Mouse (Mus musculus): Measurements from ENCODE around the gene Mast1.
"Not testable (repeated sequence)": the region's sequence is repeated elsewhere in the genome, so short reads cannot be mapped to it uniquely, and the experiment has no call there.

The Mast1 gene

DNA sequence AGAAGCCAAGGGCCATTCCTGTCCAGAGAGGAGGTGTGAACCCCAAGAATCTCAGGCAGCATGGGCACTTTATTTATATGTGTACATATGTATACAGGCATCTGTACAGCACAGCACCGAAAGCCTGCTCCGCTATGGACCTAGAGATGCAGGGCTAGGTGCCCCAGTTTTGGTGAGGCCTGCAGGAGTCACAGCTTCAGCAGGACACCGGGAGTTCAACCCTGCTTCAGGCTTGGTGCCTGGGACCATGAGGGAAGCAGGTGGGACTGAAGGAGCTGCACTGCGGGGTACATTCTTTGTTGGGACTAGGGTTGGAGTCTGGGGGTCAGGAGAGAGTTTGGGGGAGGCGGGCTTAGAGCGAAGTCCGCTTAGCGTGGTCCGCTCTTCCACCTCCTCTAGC is 25.3 kb downstream of the Mast1 start:
- intact Hi-C loops (cut with DNase I): no loop called here

DNA sequence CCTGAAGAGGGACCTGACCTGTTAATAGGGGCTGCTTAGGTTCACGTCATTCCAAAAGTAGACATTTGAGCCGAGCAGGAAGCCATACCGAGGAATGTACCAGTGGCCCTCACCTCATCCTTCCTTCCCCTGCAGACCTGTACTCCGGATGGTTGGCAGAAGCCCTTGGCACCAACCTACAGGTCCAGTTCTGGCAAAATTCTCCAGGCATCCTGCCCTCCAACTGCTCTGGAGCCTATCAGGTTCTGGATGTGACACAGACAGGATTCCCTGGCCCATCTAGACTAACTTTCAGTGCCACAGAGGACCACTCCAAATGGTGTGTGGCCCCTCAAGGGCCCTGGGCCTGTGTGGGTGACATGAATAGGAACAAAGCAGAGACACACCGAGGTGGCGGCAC is 26.6 kb downstream of the Mast1 start:
- intact Hi-C loops (cut with DNase I): no loop called here

DNA sequence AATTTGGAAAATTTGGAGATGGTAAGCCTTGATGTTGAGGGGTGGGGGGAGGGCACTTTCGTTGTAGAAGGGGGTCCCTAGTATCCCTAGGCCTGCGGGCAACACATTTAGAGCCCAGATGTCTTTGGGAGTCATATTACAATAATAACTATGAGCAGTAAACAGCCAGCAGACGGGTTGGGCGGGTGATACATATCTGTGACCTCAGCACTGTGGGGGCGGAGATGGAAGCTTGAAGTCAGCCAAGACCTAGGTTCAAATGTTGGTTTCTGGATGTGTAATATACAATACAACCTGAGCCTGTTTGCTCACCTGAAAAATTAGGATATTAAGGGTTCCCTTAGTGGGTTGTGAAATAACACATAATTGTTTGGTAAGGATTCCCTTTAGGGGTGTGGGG is 27.2 kb downstream of the Mast1 start:
- intact Hi-C loops (cut with DNase I): no loop called here

DNA sequence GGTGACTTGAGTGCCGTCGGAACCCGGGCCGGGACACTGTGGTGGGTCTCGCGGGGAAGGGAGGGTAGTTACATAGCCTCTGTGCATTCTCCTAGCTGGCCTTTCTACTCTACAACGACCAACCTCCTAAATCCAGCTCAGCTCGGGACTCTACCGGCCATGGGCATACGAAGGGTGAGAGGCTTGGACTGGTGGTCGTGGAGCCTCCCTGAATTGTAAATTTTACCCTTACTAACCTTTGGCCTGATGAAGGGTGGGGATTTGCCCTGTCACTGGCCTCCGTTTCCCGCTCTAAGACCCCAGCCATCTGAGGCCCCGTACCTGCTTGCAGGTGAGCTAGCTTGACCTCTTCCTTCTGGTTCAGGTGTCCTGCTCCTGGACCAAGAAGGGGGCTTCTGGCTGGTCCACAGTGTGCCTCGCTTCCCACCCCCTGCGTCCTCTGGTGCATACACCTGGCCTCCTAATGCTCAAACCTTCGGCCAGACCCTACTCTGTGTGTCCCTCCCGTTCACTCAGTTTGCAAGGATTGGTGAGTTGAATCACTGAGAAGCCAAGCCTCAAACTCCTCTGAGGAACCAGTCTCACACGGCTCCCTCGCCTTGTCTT is 27.9 kb downstream of the Mast1 start:
- intact Hi-C loops (cut with DNase I): no loop called here

DNA sequence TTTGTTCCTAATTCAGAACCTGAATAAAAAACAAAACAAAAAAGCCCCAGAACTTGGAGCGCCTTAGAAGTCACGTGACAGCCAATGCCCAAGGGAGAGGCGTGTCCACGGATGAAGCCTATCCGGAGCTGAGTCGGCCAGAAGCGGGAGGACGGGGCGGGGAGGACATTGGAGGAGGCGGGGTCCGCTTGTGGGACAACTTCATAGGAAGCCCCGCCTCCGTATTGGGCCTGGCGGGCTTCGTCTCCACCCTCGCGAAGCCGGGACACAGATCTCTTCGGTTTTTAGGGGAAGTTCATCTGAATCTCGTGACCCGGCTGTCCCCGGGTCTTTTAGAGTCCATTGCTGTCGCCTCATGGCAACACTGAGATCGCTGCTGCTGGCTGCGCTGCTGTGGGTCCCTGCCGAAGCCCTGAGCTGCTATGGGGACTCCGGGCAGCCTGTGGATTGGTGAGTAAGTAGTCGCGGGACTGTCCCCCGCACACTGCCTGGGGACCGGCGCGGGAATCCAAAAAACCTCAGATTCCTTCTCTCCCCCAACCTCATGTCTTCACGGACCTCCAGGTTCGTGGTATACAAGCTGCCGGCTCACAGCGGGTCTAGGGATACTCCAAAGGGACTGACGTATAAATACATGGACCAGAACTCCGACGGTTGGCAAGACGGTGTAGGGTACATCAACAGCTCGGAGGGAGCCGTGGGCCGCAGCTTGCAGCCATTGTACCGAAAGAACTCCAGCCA is 28.6 kb downstream of the Mast1 start, which contains the start of gene Dnase2a:
Dnase2a (plus strand) TSS at position 140 of the 741 bp plus-strand sequence.
- intact Hi-C loops (cut with DNase I): no loop called here

DNA sequence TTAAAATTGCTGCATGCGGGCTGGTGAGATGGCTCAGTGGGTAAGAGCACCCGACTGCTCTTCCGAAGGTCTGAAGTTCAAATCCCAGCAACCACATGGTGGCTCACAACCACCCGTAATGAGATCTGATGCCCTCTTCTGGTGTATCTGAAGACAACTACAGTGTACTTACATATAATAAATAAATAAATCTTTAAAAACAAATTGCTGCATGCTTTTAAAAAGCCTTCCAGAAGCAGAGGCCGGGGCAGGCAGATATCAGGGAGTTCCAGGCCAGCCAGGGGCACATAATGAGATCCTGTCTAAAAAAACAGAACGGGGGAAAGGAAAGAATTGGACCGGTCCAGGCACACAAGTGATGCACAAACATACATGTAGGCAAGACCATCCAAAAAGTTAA is 29.2 kb downstream of the Mast1 start:
- intact Hi-C loops (cut with DNase I): not testable (repeated sequence)

DNA sequence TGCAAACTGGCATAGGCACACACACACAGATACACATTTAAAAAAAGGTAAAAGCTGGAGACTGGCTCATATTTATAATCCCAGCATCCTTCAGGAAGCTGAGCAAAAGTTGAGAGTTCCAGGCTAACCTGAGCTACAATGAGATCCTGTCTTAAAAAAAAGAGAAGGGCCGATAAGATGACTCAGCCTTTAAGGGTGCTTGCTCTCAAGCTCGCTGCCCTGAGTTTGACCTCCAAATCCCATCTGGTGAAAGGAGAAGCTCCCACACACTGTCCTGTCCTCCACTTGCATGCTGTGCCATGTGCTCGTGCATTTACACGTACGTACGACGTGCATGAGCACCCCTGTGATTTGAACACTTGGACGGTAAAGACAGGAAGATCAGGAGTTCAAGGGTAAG is 29.7 kb downstream of the Mast1 start:
- intact Hi-C loops (cut with DNase I): no loop called here

DNA sequence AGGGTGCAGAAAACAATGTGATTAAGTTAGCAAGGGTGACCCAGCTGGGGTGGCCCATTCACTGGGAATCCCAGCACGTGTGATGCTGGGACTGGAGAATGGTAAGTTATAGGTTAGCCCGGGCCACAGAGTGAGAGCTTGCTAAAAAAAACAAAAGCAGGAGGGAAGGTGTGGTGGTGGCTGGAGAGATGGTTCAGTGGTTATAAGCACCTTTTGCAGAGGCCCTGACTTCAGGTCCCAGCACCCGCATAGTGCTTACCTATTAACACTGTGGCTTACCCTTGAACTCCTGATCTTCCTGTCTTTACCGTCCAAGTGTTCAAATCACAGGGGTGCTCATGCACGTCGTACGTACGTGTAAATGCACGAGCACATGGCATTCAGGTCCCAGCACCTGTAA is 30.1 kb downstream of the Mast1 start:
- intact Hi-C loops (cut with DNase I): no loop called here

DNA sequence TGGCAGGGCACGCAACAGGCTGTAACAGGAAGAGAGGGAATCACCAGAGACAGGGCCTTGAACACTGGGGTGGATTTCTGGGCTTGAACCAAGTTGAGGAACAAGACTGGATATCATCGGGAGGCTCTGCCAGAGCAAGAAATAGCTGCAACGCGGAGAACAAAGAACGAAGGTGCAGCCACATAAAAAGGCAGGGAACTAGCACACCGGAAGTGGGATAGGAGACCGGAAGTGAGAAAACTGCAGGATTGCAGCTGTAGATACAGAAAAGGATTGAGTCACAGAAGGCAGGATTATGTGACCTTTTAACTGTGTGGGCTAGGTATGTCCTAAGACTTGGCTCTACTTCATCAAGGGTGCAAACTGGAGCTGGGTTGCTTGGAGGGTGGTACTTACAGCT is 32.8 kb downstream of the Mast1 start:
- intact Hi-C loops (cut with DNase I): no loop called here

DNA sequence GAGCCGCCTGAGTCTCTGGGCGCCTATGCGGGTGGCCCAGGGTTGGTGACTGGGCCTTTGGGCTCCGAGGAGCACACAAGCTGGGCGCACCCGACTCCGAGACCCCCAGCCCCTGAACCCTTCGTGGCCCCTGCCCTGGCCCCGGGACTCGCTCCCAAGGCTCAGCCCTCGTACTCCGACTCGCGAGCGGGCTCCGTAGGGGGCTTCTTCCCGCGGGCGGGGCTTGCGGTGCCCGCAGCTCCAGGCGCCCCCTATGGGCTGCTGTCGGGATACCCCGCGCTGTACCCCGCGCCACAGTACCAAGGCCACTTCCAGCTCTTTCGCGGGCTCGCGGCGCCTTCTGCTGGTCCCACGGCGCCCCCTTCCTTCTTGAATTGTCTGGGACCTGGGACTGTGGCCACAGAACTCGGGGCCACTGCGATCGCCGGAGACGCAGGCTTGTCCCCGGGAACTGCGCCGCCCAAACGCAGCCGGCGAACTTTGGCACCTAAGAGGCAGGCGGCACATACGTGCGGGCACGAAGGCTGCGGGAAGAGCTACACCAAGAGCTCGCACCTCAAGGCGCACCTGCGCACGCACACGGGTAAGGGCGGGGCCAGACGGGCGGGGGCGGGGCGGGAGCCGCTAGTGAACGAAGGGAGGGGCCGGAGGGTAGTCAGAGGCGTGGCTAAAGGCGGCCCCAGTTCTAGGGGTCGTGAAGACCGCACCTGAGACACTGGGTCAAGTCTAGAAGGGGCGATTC is 34.1 kb downstream of the Mast1 start:
- intact Hi-C loops (cut with DNase I): no loop called here

DNA sequence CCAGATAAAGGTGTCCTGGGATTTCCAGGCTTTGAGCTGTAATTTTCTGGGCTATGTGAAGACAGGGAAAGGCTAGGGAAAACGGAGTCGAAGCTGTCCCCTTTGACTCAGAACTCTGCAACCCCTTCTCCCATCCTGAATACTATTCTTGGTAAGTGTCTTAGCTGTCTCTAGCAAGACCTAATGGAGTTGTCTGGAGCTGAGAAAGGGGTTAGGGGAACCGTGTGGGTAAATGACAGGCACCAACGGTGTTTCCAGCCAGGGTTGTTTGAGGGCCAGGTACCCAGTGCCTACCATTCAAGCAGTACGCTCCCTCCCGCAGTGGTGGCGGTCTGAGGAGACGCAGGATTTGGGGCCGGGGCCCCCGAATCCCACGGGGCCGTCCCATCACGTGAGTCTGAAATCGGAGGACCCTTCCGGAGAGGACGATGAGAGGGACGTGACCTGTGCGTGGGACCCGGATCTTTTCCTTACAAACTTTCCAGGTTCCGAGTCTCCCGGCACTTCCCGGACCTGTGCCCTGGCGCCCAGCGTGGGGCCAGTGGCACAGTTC is 34.7 kb downstream of the Mast1 start:
- intact Hi-C loops (cut with DNase I): no loop called here

DNA sequence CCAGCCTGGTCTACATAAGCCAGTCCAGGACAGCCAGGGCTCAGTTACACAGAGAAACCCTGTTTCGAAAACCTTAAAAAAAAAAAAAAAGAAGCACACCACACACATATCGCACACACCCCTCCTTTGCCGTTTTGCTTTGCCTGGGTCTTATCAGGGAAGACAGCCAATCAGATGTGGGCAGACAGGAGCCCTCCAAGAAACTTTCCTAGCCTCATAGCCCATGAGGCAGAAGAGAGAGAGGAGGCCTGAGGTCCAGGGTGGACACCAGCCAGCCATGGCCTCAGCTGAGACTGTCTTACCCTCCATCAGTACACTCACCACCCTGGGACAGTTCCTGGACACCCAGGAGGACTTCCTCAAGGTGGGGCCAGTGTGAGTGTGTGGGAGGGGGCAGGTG is 35.4 kb downstream of the Mast1 start, which contains the start of gene Klf1:
Klf1 (plus strand) TSS at position 177 of the 400 bp plus-strand sequence.
- intact Hi-C loops (cut with DNase I): no loop called here

DNA sequence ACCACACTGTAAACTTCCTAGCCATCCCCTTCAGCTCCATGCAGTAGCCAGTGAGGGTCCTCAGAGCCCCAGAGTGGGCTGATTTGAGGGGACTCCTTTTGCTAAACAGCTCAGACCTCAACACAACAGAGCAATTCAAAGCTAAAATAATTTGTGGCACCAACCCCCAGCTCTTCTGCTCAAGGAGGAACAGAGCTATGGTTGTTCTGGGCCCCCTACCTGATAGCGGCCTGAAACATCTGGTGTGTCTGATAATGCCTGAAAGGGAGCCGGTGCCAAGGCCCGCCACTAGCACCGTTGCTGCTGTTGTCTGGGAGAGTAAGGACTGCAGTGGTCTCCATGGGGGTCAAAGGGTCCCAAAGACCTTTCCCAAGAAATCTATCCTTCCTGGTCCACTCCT is 36.1 kb downstream of the Mast1 start:
- intact Hi-C loops (cut with DNase I): no loop called here

DNA sequence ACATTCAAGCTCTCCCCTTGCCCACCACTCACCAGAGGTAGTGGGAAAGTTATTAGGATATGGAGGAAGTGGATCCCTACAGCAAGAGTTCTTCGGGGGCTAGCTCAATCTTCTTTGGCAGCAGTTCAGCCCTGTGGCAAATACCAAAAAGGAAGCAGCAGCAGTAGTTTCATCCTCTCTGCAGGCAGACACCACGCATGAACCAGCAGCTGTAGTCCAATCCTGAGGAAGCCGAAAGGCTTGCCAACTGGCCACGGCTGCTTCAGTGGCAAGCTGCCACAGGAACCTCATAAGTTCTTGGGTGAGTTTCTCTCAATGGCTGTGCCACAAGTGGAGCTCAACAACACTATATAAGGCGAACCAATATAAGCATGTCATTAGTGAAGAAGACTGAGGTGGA is 41.2 kb downstream of the Mast1 start:
- intact Hi-C loops (cut with DNase I): no loop called here

DNA sequence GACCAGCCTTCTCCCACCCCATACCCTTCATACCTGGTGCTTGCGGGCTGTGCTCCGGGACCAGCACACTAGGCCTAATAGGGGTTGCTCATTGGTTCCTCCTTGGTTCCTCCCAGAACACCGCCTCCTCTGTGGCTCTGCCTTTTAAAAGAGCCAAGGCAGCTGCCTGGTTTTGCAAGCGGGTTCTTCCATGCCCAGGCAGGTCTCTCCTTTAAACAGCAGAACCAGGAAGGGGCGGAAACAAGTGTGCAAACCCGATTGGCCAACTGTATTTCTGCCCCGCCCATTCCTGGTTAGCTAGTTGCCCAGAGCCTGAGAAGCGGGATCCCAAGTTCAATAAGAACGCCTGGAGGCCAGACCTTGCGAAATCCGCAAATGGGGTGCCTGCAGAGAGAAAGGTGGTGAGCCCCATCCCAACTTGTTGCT is 43.4 kb downstream of the Mast1 start, which contains the start of gene Gcdh:
Gcdh (minus strand) TSS at position 213 of the 426 bp plus-strand sequence.
- intact Hi-C loops (cut with DNase I): no loop called here

DNA sequence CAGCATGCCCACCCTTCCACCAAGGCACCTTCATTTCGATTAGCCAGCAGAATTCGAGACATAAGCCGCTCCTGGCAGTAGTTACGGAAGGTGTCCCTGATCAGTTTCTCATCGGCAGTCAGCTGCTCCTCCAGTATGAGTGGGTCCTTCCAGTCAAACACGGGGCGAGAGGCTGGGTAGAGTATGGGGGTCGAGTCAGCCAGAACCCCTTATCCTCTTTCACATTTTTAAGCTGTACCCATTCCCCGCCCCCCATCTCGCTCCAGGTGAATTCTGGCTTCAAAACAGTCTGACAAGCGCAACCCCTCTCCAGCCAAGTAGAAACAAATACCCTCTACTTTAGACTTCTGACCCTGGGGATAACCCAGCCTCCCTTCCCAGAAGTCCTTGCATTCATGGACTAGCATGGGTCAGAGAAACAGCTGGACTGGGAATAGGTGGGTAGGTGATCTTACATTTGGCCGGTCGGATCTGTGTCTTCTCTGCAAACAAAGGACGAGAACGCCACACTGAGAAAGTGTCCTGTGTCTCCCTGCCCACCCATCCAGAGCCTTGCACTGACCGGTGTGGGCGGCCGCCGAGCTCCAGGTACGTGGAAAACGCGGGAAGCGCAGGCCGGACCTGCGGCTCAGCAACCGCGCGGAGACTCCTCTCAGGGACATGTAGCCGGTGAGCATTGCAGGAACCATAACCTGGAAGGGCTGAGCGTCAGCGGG is 44.0 kb downstream of the Mast1 start:
- intact Hi-C loops (cut with DNase I): no loop called here

DNA sequence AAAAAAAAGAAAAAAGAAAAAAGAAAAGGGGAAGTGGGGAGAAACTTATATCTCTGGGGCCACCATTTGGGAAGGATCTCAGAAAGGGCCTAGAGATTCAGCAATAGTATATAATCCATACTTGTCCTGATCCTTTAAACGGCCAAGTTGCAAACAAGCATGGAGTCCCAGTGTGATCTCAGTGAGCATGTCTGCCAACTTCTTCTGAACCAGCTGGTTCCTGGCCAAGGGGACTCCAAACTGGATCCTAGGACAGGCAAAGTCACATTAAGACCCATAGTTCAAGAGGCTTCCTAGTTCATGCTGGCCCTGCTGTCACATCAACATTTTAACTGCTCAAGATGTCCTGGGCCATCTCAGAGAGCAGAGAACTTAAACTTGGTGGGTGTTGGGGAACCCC is 48.0 kb downstream of the Mast1 start:
- intact Hi-C loops (cut with DNase I): no loop called here

DNA sequence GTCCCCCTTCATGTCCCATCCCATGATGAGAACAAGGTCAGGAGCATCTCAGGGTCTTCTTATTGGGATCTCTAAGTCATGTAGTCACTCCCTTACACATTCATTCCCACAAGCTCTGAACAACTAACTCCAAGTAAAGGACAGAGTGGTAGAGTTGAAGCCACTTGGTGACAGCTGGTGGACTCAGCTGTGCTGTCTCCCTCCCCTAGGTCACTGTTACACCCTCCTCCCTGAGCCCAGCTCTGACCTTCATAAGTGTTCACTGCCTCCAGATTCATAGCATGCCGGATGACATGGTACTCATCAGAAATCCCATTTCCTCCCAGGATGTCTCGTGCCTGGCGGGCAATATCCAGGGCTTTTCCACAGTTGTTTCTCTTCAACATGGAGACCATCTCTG is 48.9 kb downstream of the Mast1 start:
- intact Hi-C loops (cut with DNase I): no loop called here

DNA sequence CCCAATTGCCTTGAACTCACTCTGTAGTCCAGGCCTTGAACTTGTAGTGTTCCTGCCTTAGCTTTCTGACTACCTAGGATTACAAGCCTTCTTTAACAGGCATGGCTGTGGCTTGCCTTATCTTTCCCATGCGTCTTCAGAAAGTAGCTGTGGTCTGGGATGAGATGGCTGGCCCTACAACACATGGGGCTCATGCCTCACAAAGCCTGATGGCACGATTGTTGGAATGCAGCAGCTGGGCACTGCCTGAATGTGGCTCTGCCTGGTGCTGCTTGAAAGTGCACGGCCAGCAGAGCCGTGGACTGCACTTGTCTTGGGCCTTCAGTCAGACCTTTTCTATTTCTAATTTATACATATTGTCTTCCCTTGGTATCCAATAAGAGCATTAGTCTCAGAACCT is 52.4 kb downstream of the Mast1 start:
- intact Hi-C loops (cut with DNase I): no loop called here

DNA sequence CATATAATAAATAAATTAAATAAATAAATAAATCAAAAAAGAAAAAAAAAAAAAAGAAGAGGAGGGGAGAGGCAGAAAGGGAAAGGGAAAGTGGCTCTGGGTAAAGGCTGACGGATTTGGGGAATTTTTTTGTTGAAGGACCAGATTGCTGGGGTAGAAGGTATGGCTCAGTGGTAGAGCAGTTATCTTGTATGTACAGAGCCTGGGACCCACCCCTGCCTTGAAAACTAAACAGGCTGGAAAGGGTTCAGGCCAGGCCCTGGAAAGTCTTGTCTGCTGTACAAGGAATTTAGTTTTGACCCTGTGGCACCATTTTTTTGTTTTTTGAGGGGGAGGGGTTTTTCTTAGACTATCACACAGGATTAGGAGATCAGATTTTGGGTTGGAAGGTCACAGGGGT is 58.2 kb downstream of the Mast1 start:
- intact Hi-C loops (cut with DNase I): no loop called here

DNA sequence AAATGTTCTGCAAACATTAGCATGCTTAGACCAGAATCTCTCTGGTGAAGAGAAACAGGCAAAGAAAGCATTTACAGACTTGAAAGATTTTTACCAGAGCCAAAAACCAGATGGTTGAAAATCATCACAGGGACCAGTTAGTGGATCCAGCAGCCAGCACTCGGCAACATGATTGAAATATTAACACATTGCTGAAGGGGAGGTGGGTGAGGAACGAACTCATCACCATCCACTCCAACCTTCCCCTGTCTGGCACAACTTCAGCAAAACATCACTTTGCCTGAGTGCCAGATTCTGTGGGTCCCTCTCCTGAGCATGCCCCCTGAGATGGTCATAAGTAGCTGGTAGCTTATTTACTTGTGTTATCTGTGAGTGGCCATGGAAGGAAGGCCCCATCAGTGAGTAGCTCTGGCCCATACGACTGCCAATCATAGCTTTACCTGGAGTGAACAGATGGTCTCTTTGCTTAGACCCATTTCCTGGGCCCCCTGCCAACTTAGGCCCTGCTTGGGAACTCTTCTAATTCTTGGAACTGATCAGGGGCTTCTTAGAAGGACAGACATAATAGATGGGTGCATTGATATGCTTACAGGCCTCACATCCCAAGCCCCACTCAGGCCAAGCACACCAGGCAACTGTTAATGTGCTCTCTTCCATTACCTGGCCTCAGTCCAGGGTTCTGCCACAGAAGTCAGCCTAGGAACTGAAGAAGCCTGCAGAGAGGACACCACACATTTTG is 59.7 kb downstream of the Mast1 start:
- intact Hi-C loops (cut with DNase I): no loop called here

All from adrenal gland (tissue).